Mouse (Mus musculus): ENCODE measurements around the gene Trabd2b. TPM values are rescaled to one million over a fixed set of nuclear protein-coding genes. Genes with fewer than 3 reads are reported as not detected.

The Trabd2b gene
- polyA plus RNA-seq, 1 experiment from 2014 or later, result 0.37 TPM

DNA sequence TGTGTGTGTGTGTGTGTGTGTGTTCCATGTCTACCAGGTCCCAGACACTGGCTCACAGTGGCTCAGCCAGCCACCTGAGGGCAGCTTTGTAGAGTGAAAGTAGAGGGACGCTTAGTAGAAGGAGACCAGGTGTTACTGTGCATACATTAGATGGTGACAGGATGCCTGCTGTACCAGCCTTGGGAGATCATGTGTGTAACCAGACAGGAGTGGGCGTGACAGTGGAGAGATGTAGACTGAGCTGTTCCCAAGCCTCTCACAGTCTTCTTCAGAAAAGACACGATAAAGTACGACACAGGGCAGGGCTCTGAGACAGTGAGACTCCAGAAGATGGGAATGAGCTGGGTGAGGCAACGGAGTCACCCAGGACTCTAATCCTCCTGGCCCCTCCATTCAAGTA, 54.6 kb downstream of the Trabd2b start:
- DNase-seq (ENCODE audit: low spot score), result no peak
- Histone ChIP-seq H3K36me3 (ENCODE audit: control insufficient read depth, insufficient read depth, low read length) (no peaks in the 10 kb centered on the region), H3K27ac (ENCODE audit: low read depth, low read length) (no peak overlapping the region), H3K4me2 (ENCODE audit: low read length) (no peak overlapping the region), H3K9me3 (replicated peaks; ENCODE audit: control insufficient read depth, low read length) (no peaks in the 10 kb centered on the region), H3K4me1 (ENCODE audit: control insufficient read depth, insufficient read depth, low read length) (0 out of 2 replicates have a peak, but pooled peaks cover 3% of the 10 kb centered on the region), H3K4me3 (ENCODE audit: low read depth, low read length) (no peak overlapping the region), H3K27me3 (replicated peaks; ENCODE audit: control insufficient read depth, insufficient read depth, low read length) (no peaks in the 10 kb centered on the region), H3K9ac (ENCODE audit: low read length) (no peak overlapping the region)
- WGBS, result 73% methylated on average over 5 of the region's 5 CpGs
- ATAC-seq, result no peak

DNA sequence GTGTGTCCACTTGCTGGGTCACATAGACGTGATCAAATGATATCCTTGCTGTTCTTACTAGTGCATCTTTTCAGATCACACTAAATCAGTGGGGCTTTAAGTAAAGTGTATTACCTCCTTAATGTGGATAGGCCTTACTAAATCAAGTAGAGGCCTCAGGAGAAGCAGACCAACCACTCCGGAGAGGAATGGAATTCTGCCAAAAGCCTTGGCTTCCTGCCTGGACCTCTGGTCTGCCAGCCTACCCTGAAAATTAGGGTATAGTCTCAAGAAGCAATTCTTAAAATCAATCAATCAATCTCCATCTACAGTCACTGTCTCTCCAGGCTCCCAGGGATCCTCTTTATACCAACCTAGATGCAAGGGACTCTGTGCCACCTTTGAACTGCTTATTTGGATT, 59.1 kb downstream of the Trabd2b start:
- Histone ChIP-seq H3K4me1 (ENCODE audit: control insufficient read depth, insufficient read depth, low read length) (peaks cover 3% of the 10 kb centered on the region; the same call in 1 of the 2 replicates), H3K9me3 (replicated peaks; ENCODE audit: control insufficient read depth, low read length) (no peaks in the 10 kb centered on the region), H3K36me3 (ENCODE audit: control insufficient read depth, insufficient read depth, low read length) (no peaks in the 10 kb centered on the region), H3K4me3 (ENCODE audit: low read depth, low read length) (no peak overlapping the region), H3K27ac (ENCODE audit: low read depth, low read length) (no peak overlapping the region), H3K27me3 (replicated peaks; ENCODE audit: control insufficient read depth, insufficient read depth, low read length) (no peaks in the 10 kb centered on the region), H3K9ac (ENCODE audit: low read length) (no peak overlapping the region), H3K4me2 (ENCODE audit: low read length) (no peak overlapping the region)
- WGBS, result 52% methylated on average over 2 of the region's 2 CpGs
- DNase-seq (ENCODE audit: low spot score) (peak; percentile 30), ATAC-seq (no peak)

DNA sequence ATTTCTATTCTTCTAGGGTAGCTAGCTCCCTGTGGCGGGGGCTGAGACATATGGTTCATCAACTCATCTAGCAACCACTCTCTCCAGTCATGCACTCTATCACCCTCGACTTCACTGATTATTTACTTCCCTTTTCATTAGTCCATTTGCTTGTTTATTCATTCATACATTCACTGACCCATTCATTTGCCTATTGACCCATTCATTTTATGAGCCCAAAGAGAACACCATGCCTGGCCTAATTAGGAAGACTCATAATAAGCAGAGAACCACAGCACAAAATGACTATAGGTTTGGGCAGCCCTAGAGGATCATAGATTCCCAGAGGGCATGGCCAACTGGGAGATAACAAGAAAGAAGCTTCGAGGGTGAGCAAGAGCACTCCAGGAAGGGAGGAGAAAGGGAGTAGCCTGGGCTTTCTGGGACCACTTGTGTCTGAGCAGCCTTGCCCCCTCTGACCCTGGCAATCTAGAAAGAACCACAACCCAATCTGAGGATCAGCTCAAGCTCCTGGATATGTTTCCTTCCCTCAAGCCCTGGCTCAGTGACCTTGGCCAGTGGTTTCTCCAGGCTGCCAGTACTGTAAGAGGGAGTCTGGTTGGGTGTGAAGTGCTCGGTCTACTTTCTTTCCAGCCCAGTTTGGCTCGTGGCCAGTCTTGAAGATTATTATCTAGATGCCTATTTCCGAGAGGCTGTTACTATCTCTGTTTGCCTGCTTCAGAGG, 61.0 kb downstream of the Trabd2b start:
- H3K27me3 ChIP-seq (replicated peaks; ENCODE audit: control insufficient read depth, insufficient read depth, low read length), result no peaks in the 10 kb centered on the region
- DNase-seq (ENCODE audit: low spot score), result peak; percentile 33
- peaks cover 3% of the 10 kb centered on the region; the same call in 1 of the 2 replicates for H3K4me1 ChIP-seq (ENCODE audit: control insufficient read depth, insufficient read depth, low read length)
- 41% methylated on average over 6 of the region's 6 CpGs for WGBS
- no peak overlapping the region for H3K4me3 ChIP-seq (ENCODE audit: low read depth, low read length)
- no peak overlapping the region for H3K4me2 ChIP-seq (ENCODE audit: low read length)
- no peak overlapping the region for H3K9ac ChIP-seq (ENCODE audit: low read length)
- ATAC-seq, result no peak
- no peaks in the 10 kb centered on the region for H3K9me3 ChIP-seq (replicated peaks; ENCODE audit: control insufficient read depth, low read length)
- no peaks in the 10 kb centered on the region for H3K36me3 ChIP-seq (ENCODE audit: control insufficient read depth, insufficient read depth, low read length)
- no peak overlapping the region for H3K27ac ChIP-seq (ENCODE audit: low read depth, low read length)

DNA sequence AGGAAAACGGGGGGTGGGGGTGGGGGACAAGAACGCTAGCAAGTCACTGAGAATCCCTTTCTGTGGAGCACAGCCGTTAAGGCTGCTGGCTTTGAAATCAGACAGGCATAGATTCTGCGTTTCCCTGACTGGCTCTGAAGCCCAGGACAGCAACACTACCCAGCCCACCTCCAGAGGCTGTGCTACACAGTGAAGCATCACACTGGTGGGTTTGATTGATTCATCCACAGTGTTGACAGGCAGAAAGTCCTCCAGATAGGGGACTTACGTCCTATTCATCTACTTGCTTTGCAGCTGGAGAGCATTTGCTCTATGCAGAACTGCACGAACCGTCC, 61.5 kb downstream of the Trabd2b start:
- Histone ChIP-seq H3K27ac (ENCODE audit: low read depth, low read length) (no peak overlapping the region), H3K9ac (ENCODE audit: low read length) (no peak overlapping the region), H3K9me3 (replicated peaks; ENCODE audit: control insufficient read depth, low read length) (no peaks in the 10 kb centered on the region), H3K4me2 (ENCODE audit: low read length) (no peak overlapping the region), H3K4me3 (ENCODE audit: low read depth, low read length) (no peak overlapping the region), H3K4me1 (ENCODE audit: control insufficient read depth, insufficient read depth, low read length) (peaks cover 3% of the 10 kb centered on the region; the same call in 1 of the 2 replicates), H3K27me3 (replicated peaks; ENCODE audit: control insufficient read depth, insufficient read depth, low read length) (no peaks in the 10 kb centered on the region), H3K36me3 (ENCODE audit: control insufficient read depth, insufficient read depth, low read length) (no peaks in the 10 kb centered on the region)
- DNase-seq (ENCODE audit: low spot score) (no peak), ATAC-seq (no peak)
- WGBS, result 56% methylated on average over 7 of the region's 7 CpGs

DNA sequence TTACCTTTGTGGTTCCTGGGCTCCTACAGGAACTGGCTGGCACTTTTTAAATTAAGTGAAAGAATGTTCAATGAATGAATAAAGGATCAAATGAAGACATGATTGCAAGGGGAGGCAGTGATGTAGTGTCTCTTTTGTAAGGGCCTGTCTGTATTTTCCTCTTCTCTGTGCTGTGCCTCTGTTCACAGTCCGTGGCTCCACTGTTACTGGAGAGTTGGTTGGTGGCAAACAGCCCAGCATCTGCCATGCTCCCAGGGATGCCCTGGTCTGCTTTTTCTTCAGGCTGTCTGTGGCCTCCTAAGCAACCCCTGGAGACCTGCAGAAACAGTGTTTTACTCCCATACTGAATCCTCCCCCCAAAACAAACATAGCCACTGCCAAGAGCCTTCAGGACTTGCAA, 63.4 kb downstream of the Trabd2b start:
- ATAC-seq (no peak), DNase-seq (ENCODE audit: low spot score) (no peak)
- Histone ChIP-seq H3K4me2 (ENCODE audit: low read length) (no peak overlapping the region), H3K4me3 (ENCODE audit: low read depth, low read length) (no peak overlapping the region), H3K9me3 (replicated peaks; ENCODE audit: control insufficient read depth, low read length) (no peaks in the 10 kb centered on the region), H3K27me3 (replicated peaks; ENCODE audit: control insufficient read depth, insufficient read depth, low read length) (no peaks in the 10 kb centered on the region), H3K27ac (ENCODE audit: low read depth, low read length) (no peak overlapping the region), H3K9ac (ENCODE audit: low read length) (no peak overlapping the region), H3K4me1 (ENCODE audit: control insufficient read depth, insufficient read depth, low read length) (peaks cover 3% of the 10 kb centered on the region; the same call in 1 of the 2 replicates), H3K36me3 (ENCODE audit: control insufficient read depth, insufficient read depth, low read length) (no peaks in the 10 kb centered on the region)
- 17% methylated on average over 1 of the region's 1 CpGs for WGBS

DNA sequence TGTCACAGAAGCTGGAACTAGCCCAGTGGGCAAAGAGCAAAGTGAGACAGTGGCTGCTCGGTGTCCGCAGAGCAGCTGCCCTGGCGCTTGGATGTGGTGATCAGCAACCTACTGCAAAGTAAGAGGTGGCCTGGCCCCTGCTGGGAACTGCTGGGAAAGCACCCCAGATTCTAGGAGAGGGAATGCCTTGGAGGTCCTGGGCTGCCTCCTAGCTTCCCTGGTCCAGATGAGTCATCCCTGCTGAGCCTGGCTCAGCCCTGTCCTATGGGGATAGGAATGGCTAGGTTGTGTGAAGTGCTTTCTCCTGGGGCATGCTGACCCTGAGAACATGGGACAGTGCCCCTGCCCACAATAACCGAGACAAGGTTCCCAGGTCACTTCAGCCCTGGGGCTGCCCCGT, 65.6 kb downstream of the Trabd2b start:
- ATAC-seq (no peak), DNase-seq (ENCODE audit: low spot score) (no peak)
- Histone ChIP-seq H3K27ac (ENCODE audit: low read depth, low read length) (no peak overlapping the region), H3K9me3 (replicated peaks; ENCODE audit: control insufficient read depth, low read length) (no peaks in the 10 kb centered on the region), H3K4me1 (ENCODE audit: control insufficient read depth, insufficient read depth, low read length) (peaks cover 5% of the 10 kb centered on the region; the same call in 1 of the 2 replicates), H3K4me3 (ENCODE audit: low read depth, low read length) (no peak overlapping the region), H3K4me2 (ENCODE audit: low read length) (no peak overlapping the region), H3K36me3 (ENCODE audit: control insufficient read depth, insufficient read depth, low read length) (no peaks in the 10 kb centered on the region), H3K27me3 (replicated peaks; ENCODE audit: control insufficient read depth, insufficient read depth, low read length) (no peaks in the 10 kb centered on the region), H3K9ac (ENCODE audit: low read length) (no peak overlapping the region)
- 80% methylated on average over 5 of the region's 5 CpGs for WGBS

DNA sequence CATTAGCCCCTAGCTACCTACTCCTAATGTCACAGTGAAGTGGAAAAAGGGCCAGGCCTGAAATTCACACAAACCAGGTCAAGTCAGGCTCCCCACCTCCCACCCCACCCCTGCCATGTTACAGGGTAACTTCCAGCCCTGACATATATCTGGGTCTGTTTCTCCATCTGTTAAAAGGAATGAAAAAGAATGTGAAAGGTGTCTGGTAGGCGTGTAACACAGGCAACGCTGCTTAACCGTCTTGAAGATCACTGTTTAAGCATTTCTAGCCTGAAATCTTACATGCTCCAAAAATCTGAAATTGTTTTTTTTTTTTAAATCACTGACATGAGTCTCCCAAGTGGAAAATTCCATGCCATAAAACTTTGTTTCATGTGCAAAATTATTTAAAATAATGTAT, 69.8 kb downstream of the Trabd2b start:
- H3K27ac ChIP-seq (ENCODE audit: low read depth, low read length), result no peak overlapping the region
- peaks cover 6% of the 10 kb centered on the region for H3K4me1 ChIP-seq (ENCODE audit: control insufficient read depth, insufficient read depth, low read length)
- ATAC-seq (no peak), DNase-seq (ENCODE audit: low spot score) (no peak)
- no peak overlapping the region for H3K9ac ChIP-seq (ENCODE audit: low read length)
- H3K4me3 ChIP-seq (ENCODE audit: low read depth, low read length), result no peak overlapping the region
- no peak overlapping the region for H3K4me2 ChIP-seq (ENCODE audit: low read length)
- H3K9me3 ChIP-seq (replicated peaks; ENCODE audit: control insufficient read depth, low read length), result no peaks in the 10 kb centered on the region
- 92% methylated on average over 3 of the region's 3 CpGs for WGBS
- no peaks in the 10 kb centered on the region for H3K36me3 ChIP-seq (ENCODE audit: control insufficient read depth, insufficient read depth, low read length)
- H3K27me3 ChIP-seq (replicated peaks; ENCODE audit: control insufficient read depth, insufficient read depth, low read length), result no peaks in the 10 kb centered on the region

DNA sequence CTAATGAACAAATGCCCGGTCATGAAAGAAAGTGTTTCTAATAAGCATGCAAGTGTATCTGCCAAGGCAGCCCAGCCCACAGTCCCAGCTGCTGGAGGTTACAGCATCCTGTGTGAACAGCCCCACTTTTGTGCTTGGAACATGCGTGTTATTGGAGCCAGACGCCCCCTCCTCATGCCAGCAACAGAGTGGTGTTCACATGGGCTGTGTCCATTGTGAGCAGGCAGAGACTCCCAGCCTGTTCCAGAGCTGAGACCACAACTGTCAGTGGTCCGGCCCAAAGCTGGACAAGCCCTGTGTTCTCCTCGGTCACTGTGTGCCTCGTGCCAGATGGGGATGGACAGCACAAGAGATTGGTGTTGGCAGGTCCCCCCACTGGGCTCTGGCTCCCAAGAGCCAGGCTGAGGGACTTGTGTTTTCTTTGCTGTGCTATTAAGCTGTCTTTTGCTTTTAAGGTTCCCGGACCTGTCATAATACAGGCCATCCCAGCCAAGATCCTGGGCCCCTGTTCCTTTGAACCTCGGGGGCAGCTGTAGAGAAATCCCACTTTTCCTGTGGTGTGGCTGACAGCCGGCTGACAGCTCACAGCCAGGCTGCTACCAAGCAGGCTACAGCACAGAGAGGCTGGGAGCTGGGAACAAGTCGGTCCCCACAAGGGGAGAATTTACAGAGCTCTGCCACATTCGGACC, 70.7 kb downstream of the Trabd2b start:
- H3K9ac ChIP-seq (ENCODE audit: low read length), result peak overlapping the region; percentile 45; the same call in 1 of the 2 replicates
- DNase-seq (ENCODE audit: low spot score) (peak; percentile 63), ATAC-seq (peak; percentile 60; the same call in 1 of the 2 replicates)
- H3K27ac ChIP-seq (ENCODE audit: low read depth, low read length), result no peak overlapping the region
- peaks cover 9% of the 10 kb centered on the region for H3K4me1 ChIP-seq (ENCODE audit: control insufficient read depth, insufficient read depth, low read length)
- no peak overlapping the region for H3K4me2 ChIP-seq (ENCODE audit: low read length)
- H3K9me3 ChIP-seq (replicated peaks; ENCODE audit: control insufficient read depth, low read length), result no peaks in the 10 kb centered on the region
- WGBS, result 42% methylated on average over 11 of the region's 11 CpGs
- H3K4me3 ChIP-seq (ENCODE audit: low read depth, low read length), result no peak overlapping the region
- no peaks in the 10 kb centered on the region for H3K27me3 ChIP-seq (replicated peaks; ENCODE audit: control insufficient read depth, insufficient read depth, low read length)
- no peaks in the 10 kb centered on the region for H3K36me3 ChIP-seq (ENCODE audit: control insufficient read depth, insufficient read depth, low read length)

DNA sequence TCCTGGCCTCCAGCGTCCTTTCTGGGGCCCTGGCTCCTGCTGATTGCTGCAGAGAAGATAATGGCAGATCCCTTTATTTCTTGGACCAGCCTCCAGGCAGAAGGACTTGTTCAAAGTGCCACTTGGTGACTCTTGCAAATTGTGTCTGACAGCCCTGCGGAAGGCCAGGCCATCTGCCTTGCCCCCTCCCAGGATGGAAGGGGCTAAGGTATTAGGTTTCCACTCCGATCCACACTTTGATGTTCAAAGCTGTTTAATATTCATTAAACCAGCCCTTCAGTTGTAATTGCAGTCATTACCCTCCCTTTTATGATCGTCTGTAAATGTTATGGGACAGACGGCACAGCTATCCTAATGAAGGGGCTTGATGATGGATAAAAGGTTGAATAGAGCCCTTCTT, 75.0 kb downstream of the Trabd2b start:
- H3K4me2 ChIP-seq (ENCODE audit: low read length), result no peak overlapping the region
- peak; percentile 60 for ATAC-seq
- no peaks in the 10 kb centered on the region for H3K27me3 ChIP-seq (replicated peaks; ENCODE audit: control insufficient read depth, insufficient read depth, low read length)
- H3K4me3 ChIP-seq (ENCODE audit: low read depth, low read length), result no peak overlapping the region
- H3K9ac ChIP-seq (ENCODE audit: low read length), result no peak overlapping the region
- DNase-seq (ENCODE audit: low spot score), result peak; percentile 39
- WGBS, result 15% methylated on average over 5 of the region's 5 CpGs
- H3K36me3 ChIP-seq (ENCODE audit: control insufficient read depth, insufficient read depth, low read length), result no peaks in the 10 kb centered on the region
- H3K27ac ChIP-seq (ENCODE audit: low read depth, low read length), result no peak overlapping the region
- H3K9me3 ChIP-seq (replicated peaks; ENCODE audit: control insufficient read depth, low read length), result no peaks in the 10 kb centered on the region
- peaks cover 9% of the 10 kb centered on the region for H3K4me1 ChIP-seq (ENCODE audit: control insufficient read depth, insufficient read depth, low read length)

Data from forebrain, embryonic 14.5 days (tissue).